Mouse (Mus musculus): ENCODE data around the gene Prkch. TPM values are rescaled to one million over a fixed set of nuclear protein-coding genes. Genes with fewer than 3 reads are reported as not detected.

Prkch gene
- polyA plus RNA-seq, 1 experiment from 2014 or later: 40.4 TPM

DNA sequence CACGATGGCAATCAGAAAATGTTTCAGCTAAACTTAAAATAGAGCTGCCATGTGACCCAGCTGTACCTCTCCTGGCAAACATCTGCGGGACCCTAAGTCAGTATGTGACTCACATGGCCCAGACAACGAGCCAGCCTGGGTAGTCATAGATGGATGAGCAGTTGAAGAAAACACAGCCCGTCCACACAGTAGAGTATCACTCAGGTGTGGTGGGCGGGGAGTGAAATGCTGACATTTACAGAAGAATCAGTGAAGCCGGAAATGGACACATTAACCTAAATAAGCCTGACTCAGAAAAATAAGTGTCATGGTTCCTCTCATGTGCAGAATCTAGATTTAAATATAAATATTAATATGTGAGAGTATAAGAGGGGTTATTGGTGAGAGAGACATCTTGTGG lies 161.5 kb downstream of the Prkch start:
- no peak for DNase-seq (ENCODE audit: low spot score)

DNA sequence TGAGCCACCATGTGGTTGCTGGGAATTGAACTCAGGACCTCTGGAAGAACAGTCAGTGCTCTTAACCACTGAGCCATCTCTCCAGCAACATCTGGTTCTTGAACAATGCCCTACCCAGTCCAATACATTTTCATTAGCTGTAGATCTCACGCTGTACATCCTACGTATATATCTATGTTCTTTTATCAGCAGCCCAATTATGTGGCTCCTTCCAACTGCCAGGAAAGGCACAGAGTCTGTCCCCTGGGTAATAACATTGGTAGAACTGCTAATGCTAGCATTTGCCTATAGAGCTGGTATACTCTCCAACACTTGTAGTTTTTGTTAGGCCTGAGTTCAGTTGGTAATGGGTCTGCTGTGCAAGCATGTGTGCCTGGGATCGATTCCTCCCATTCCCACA lies 163.8 kb downstream of the Prkch start:
- no peak for DNase-seq (ENCODE audit: low spot score)

- no peak for DNase-seq (ENCODE audit: low spot score)
Observed at GRCm38 (mm10) chr12:73754476-73755150, 170.0 kb downstream of the Prkch start.

DNA sequence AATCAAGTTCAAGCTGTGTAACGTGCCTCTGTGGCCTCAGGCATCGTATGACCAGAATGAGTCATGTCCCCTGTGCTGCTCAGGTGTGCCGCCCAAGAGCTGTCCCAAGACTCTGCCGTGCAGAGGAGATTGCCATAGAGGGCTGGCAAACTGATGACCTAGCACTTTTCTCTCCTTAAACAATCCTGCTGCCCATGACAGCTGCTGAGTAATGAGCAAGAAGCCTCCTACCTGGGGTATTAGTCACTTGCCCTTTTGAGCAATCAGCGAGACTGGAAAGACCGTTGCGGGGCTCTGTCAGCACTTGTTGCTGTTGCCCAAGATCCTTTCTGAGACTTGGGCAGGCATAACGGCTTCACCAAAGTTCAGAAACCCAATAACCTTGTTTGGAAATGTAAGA lies 171.1 kb downstream of the Prkch start:
- no peak for DNase-seq (ENCODE audit: low spot score)

DNA sequence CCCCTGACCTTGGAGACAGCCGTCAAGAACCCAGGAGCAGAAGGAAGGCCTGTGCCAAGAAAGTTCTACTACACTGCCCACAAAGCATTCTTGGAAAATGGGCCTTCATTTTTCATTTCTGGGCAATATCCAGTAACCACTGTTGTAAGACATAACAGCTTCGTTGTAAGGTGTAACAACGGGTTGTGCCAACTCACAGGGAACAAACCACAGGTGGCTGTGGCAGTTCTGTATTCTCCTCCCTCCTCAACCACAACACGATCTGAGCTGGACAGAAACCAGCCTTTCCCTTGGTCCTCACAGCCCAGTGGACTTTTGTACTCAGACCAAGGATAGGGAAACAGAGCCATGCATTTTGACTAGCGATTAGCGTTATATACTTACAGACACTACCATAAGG lies 171.9 kb downstream of the Prkch start:
- DNase-seq (ENCODE audit: low spot score): no peak

DNA sequence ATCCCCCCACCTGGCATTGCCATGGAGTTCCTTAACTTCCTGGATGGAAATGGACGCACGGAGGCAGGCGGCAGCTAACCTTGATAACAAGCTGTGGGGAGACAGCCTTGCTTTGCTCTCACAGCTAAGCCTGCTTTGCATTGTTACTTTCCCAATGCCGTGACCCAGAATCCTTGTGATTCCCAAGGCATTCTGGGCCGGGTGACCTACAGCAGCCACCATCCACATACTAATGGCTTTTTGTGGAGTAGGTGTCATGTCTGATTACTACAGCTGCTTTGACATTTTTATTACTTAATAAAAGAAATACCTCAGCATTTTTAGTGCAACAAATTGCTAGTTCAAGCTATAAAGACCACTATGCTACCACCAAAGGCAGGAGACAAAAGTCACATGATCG lies 177.4 kb downstream of the Prkch start:
- DNase-seq (ENCODE audit: low spot score): no peak

DNA sequence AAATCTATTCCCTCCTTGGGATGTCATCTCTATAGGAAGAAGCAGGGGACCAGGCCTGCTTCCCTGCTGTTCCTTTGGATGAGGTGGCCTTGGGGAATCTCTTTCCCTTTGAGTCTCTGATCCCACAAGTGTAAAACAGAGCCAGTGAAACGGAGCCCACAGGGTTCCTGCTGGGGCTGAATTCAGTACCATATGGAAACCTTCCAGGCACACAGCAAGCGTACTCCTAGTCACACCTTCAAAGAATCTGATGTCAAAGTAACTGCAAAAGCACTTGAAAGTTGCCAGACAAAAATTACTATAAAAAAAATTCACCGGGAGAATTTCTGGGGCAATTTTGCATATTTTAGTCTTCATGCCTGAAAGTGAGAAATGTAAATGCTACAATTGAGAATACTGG lies 178.2 kb downstream of the Prkch start:
- DNase-seq (ENCODE audit: low spot score): no peak

DNA sequence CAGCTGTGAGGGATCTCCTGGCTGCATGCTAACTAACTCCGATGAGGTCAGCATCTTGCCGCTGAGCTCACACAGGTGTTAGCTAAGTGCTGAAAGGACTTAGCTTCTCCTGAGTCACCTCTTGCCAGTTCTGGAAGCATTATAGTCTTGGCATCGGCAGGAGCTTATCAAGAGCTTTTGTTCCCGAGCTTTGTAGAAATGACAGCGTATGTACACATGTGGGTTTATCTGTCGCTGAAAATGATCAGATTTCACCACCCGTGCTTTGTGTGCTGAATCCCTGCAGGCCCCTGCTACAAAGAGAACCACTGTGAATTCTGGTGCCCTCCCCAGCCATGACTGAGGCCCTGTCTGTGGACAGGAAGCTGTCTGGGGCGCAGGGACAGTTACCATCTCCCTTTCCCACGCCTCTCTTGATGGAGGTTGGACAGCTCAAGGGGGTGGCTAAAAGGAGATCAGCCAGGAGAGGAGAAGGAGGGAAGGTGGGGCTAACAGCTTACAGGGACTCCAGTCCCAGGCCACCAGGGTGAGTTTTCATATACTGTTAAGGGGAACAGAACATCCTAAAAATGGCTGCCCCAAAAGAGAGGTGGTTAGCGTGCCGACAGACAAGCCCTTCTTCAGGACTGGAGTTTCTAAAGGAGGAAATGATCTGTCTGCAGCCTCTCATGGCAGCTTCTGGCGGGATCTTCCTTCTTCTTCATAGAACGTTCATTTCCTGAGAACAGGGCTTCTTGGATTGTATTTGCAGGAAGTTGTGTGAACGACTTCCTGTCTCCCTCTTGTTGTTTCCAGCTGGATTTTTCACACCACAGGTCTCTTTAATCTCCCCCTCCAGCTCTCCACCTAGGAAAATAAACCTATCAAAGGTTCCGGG lies 180.3 kb downstream of the Prkch start:
- DNase-seq (ENCODE audit: low spot score): peak; percentile 24

DNA sequence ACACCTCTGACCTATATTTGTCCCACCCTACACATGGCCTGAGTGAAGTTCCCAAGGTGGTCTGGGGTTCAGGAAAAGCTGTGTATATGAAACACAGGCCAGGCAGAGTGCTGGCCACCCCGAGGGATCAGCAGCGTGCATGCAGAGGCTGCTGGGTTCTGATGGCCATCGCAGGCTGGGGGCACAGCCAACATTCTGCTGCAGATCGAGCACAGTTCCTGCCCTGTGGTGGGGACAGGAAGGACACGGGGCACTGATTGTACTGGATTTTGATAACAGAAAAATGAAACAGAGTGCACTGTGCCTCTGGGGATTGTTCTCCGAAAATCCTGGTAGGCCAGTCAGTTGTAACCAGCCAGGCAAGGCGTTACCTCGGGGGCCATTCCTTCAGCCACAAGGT lies 181.6 kb downstream of the Prkch start:
- no peak for DNase-seq (ENCODE audit: low spot score)

- no peak for DNase-seq (ENCODE audit: low spot score)
Observed at GRCm38 (mm10) chr12:73768788-73769187, 184.2 kb downstream of the Prkch start.

- no peak for DNase-seq (ENCODE audit: low spot score)
Observed at GRCm38 (mm10) chr12:73769536-73769935, 184.9 kb downstream of the Prkch start.

DNA sequence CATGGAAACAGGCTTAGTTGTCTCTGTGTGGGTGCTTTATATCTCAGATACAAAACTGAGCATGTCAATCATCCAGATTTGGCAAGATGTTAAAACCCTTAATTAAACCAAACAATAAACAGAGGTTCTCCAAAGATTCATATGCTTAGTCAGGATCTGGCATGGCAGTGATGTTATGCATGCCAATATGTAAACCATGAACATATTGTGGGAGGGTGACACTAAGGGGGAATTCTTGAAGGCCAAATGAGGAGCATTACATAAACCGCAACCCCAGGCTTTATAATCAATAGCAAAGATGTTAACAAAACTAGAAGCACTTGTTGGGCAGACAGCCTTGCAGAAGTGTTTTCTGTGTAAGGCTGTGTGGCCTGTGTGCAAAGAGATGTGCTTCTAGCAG lies 186.2 kb downstream of the Prkch start:
- no peak for DNase-seq (ENCODE audit: low spot score)

DNA sequence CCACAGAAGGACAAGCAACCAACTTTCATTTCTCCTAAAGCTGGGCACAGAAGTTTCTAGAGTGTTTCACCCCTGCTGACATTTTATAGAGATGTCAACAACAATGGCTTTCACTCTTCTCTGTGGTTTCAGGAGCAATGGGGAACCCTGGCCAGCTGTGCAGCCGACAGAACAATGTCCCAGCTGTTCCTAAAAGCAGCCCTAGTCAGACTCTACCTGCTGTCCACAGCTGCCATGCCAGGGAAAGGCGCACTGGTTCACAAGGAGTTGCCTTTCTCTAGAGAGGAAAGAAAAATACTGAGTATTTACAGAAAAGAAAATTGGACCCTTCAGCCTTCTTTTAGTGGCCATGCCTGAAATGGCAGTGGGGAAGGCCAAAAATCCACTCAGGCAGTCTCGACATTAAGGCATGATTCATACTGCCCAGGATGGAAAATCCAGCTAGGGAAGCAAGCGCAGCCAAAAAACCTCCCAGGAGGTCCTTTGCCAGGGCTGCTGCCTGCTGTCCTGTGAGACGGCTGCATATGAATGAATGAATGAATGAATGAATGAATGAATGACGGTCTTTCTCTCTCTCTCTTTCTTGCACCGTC lies 190.3 kb downstream of the Prkch start:
- DNase-seq (ENCODE audit: low spot score): no peak

GRCm38 (mm10) chr12:73776401-73776945 lies 191.9 kb downstream of the Prkch start:
- DNase-seq (ENCODE audit: low spot score): no peak

GRCm38 (mm10) chr12:73777673-73778072 lies 193.1 kb downstream of the Prkch start:
- no peak for DNase-seq (ENCODE audit: low spot score)

- peak; percentile 81 for DNase-seq (ENCODE audit: low spot score)
Observed at GRCm38 (mm10) chr12:73779332-73780231, 195.0 kb downstream of the Prkch start.

- no peak for DNase-seq (ENCODE audit: low spot score)
Observed at GRCm38 (mm10) chr12:73781425-73782032, 196.9 kb downstream of the Prkch start.

DNA sequence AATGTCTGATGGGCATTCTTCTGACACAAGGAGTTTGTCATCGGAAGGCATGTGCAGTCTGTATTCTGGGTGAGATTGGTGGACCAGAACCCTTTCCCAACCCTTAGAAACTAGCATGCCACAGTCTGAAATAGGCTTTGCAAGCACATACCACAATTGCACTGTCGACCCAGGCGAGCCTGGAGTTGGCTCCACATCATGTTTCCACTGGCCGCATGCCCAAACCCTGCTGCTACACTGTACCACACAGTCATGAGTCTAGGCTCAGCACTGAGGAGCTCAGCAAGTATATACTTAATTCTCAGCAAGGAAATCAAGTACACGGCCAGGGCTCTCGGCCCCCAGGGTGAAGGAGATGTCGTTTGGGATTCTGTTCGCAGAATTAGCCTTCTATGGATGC lies 202.3 kb downstream of the Prkch start:
- DNase-seq (ENCODE audit: low spot score): no peak

- DNase-seq (ENCODE audit: low spot score): no peak
Observed at GRCm38 (mm10) chr12:73788850-73789249, 204.3 kb downstream of the Prkch start.

DNA sequence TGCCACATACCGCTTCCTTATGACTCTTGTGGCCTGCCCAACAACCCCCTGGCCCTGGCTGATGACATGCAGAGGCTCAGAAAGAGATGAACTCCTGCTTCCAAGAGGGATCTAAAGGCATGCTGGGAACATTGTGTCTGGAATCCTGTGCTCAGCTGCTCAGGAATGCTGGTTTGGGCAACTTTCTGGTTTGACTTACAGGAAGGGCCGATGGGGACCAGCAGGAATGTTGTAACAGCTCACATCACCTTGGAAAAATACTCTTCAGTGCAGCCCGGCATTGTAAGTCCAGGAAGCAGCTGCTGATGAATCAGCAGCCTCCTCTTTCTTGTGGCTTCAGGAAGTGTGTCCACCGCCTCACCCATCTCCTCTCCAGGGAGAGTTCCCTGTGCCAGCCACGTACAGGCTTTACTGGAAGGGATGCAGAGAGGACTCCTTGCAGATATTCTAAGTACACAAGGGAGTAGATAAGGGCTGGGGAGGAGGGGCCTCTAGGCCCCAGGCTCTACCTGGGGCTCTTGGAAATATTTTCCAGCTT lies 206.0 kb downstream of the Prkch start:
- no peak for DNase-seq (ENCODE audit: low spot score)
